Mouse (Mus musculus) CH12.LX (cell line): ENCODE data around the gene Rasd2. TPM values are rescaled to one million over a fixed set of nuclear protein-coding genes. Genes with fewer than 3 reads are reported as not detected.

Experiments
- DNase-seq: peaks from one replicate; pipeline ENCODE4 v3.0.0-alpha.2; 2013; ENCODE audit errors: extremely low read depth
- H3K27ac ChIP-seq: 2 replicates; pipeline ENCODE4 v1.5.1; 2012; ENCODE audit warnings: low read depth, mild to moderate bottlenecking, control low read depth, moderate library complexity; ENCODE audit not compliant: insufficient read depth
- H3K27me3 ChIP-seq: replicated peaks from 2 replicates; pipeline ENCODE3; 2012; ENCODE audit warnings: inconsistent platforms
- H3K36me3 ChIP-seq, 2 experiments: replicated peaks in 1 of 2; 2 replicates each; pipeline versions ENCODE3 to v1.6.1; 2012; ENCODE audit warnings: inconsistent platforms in 1 of 2, low read length in 1 of 2, mild to moderate bottlenecking in 1 of 2, mixed read lengths in 1 of 2, moderate library complexity in 1 of 2; ENCODE audit not compliant: control insufficient read depth in 1 of 2, insufficient read depth in 1 of 2
- H3K4me1 ChIP-seq, 2 experiments: 2 replicates each; pipeline ENCODE4 v1.6.1; 2012; ENCODE audit warnings: inconsistent platforms in 1 of 2, moderate library complexity in 1 of 2; ENCODE audit not compliant: insufficient read depth in 2 of 2, control insufficient read depth in 1 of 2
- H3K4me2 ChIP-seq: 2 replicates; pipeline ENCODE4 v1.6.1; 2012; ENCODE audit warnings: low read depth, mild to moderate bottlenecking, control low read depth; ENCODE audit not compliant: poor library complexity, insufficient read depth, severe bottlenecking
- H3K4me3 ChIP-seq, 3 experiments: fragments of 150-350 bp in 1 of 3; sonication (generic) in 1 of 3; replicated peaks in 1 of 3; 2 replicates each; pipeline versions ENCODE3 to v1.5.1; 2011 to 2012; ENCODE audit warnings: low read depth in 2 of 3, low read length in 2 of 3, mild to moderate bottlenecking in 2 of 3, moderate library complexity in 2 of 3, control low read depth in 1 of 3, improper control_type of control experiment in 1 of 3, inconsistent platforms in 1 of 3, mixed read lengths in 1 of 3; ENCODE audit not compliant: poor library complexity in 1 of 3
- H3K79me2 ChIP-seq: replicated peaks from 2 replicates; pipeline ENCODE4 v1.6.1; 2012; ENCODE audit warnings: mild to moderate bottlenecking, moderate library complexity; ENCODE audit not compliant: control insufficient read depth, poor library complexity, insufficient read depth, severe bottlenecking; ENCODE audit errors: extremely low read depth
- H3K9ac ChIP-seq: 2 replicates; pipeline ENCODE4 v1.6.1; 2012; ENCODE audit warnings: low read depth, mild to moderate bottlenecking, control low read depth, moderate library complexity; ENCODE audit not compliant: insufficient read depth
- H3K9me3 ChIP-seq: replicated peaks from 2 replicates; pipeline ENCODE3; 2012; ENCODE audit warnings: low read length, inconsistent platforms, mixed read lengths
- BHLHE40 ChIP-seq: IDR thresholded peaks from 2 replicates; pipeline ENCODE4 v1.6.1; 2011; ENCODE audit warnings: mild to moderate bottlenecking, low read depth, low read length, improper control_type of control experiment
- CHD1 ChIP-seq: IDR thresholded peaks from 2 replicates; pipeline ENCODE4 v1.6.1; 2012; ENCODE audit warnings: low read depth, low read length, improper control_type of control experiment, inconsistent platforms
- CHD2 ChIP-seq: IDR thresholded peaks from 2 replicates; pipeline ENCODE4 v1.6.1; 2011; ENCODE audit warnings: low read length, improper control_type of control experiment
- CTCF ChIP-seq, 2 experiments: IDR thresholded peaks in 1 of 2; conservative IDR thresholded peaks in 1 of 2; 2 replicates each; pipeline ENCODE4 v1.5.1; 2011 to 2012; ENCODE audit warnings: low read depth in 2 of 2, low read length in 2 of 2, improper control_type of control experiment in 1 of 2, inconsistent platforms in 1 of 2, mild to moderate bottlenecking in 1 of 2, moderate library complexity in 1 of 2
- ELF1 ChIP-seq: IDR thresholded peaks from 2 replicates; pipeline ENCODE4 v1.6.1; 2014; ENCODE audit warnings: low read depth, mild to moderate bottlenecking, inconsistent platforms, low read length, improper control_type of control experiment
- EP300 ChIP-seq: IDR thresholded peaks from 2 replicates; pipeline ENCODE4 v1.6.1; 2011; ENCODE audit warnings: low read length, improper control_type of control experiment
- ETS1 ChIP-seq: conservative IDR thresholded peaks from 2 replicates; pipeline ENCODE4 v1.6.1; 2012; ENCODE audit warnings: low read depth, mild to moderate bottlenecking, inconsistent platforms, low read length, improper control_type of control experiment, moderate library complexity
- IRF4 ChIP-seq: IDR thresholded peaks from 2 replicates; pipeline ENCODE4 v1.6.1; 2014; ENCODE audit warnings: low read depth, mild to moderate bottlenecking, inconsistent platforms, low read length, improper control_type of control experiment
- JUND ChIP-seq: conservative IDR thresholded peaks from 2 replicates; pipeline ENCODE4 v1.6.1; 2011; ENCODE audit warnings: low read depth, low read length, improper control_type of control experiment
- KAT2A ChIP-seq: IDR thresholded peaks from 2 replicates; pipeline ENCODE4 v1.6.1; 2012; ENCODE audit warnings: low read length, improper control_type of control experiment, inconsistent platforms; ENCODE audit not compliant: insufficient replicate concordance
- MAZ ChIP-seq: IDR thresholded peaks from 2 replicates; pipeline ENCODE4 v1.6.1; 2012; ENCODE audit warnings: low read depth, mild to moderate bottlenecking, inconsistent platforms, low read length, improper control_type of control experiment, moderate library complexity
- MEF2A ChIP-seq: IDR thresholded peaks from 2 replicates; pipeline ENCODE4 v1.6.1; 2014; ENCODE audit warnings: low read depth, mild to moderate bottlenecking, inconsistent platforms, low read length, improper control_type of control experiment, borderline replicate concordance
- MYC ChIP-seq: IDR thresholded peaks from 2 replicates; pipeline ENCODE4 v1.6.1; 2011; ENCODE audit warnings: low read depth, mild to moderate bottlenecking, improper control_type of control experiment, low read length
- POLR2A ChIP-seq: IDR thresholded peaks from 2 replicates; pipeline ENCODE4 v1.6.1; 2011; ENCODE audit warnings: low read depth, mild to moderate bottlenecking, improper control_type of control experiment, low read length
- POLR2AphosphoS2 ChIP-seq: IDR thresholded peaks from 2 replicates; pipeline ENCODE4 v1.6.1; 2011; ENCODE audit warnings: low read depth, low read length, improper control_type of control experiment
- RAD21 ChIP-seq: IDR thresholded peaks from 2 replicates; pipeline ENCODE4 v1.6.1; 2011; ENCODE audit warnings: low read depth, mild to moderate bottlenecking, low read length, improper control_type of control experiment, moderate library complexity
- SMC3 ChIP-seq: IDR thresholded peaks from 2 replicates; pipeline ENCODE4 v1.6.1; 2011; ENCODE audit warnings: low read depth, low read length, improper control_type of control experiment
- TBP ChIP-seq: conservative IDR thresholded peaks from 2 replicates; pipeline ENCODE4 v1.6.1; 2011; ENCODE audit warnings: low read depth, low read length, improper control_type of control experiment
- USF1 ChIP-seq: IDR thresholded peaks from 2 replicates; pipeline ENCODE4 v1.6.1; 2014; ENCODE audit warnings: low read depth, mild to moderate bottlenecking, inconsistent platforms, low read length, improper control_type of control experiment
- USF2 ChIP-seq: conservative IDR thresholded peaks from 2 replicates; pipeline ENCODE4 v1.6.1; 2011; ENCODE audit warnings: low read depth, low read length, improper control_type of control experiment
- ZMIZ1 ChIP-seq: IDR thresholded peaks from 2 replicates; pipeline ENCODE4 v1.6.1; 2012; ENCODE audit warnings: low read depth, mild to moderate bottlenecking, inconsistent platforms, low read length, improper control_type of control experiment
- dilution Hi-C: fragments of 300-500 bp; cut with MboI; formaldehyde crosslinking; loops from 2 replicates; pipeline ENCODE4 v1.14.3; 2020; ENCODE audit warnings: low sequenced_read_pairs; ENCODE audit not compliant: extremely low pct_unique_long_range_greater_than_20kb, extremely low pct_ligation_motif_present
- in situ Hi-C: fragments of 300-500 bp; cut with MboI; formaldehyde crosslinking; loops from 3 replicates; pipeline ENCODE4 v1.14.3; 2019; ENCODE audit warnings: low sequenced_read_pairs, low pct_ligation_motif_present, low pct_unique_long_range_greater_than_20kb, mixed read lengths
- polyA plus RNA-seq: library from polyadenylated mRNA; unstranded; fragments of >175 nt; gene quantifications from 2 replicates; pipeline ENCODE4 v1.2.1, GENCODE M21; 2012; ENCODE audit warnings: low read depth; ENCODE audit not compliant: insufficient read length
- total RNA-seq, 2 experiments: library from RNA; depleted of rRNA; stranded (reverse); fragments of 300-350 nt in 1 of 2; fragments of >200 nt in 1 of 2; gene quantifications; 2 replicates each; pipeline ENCODE4 v1.2.3; 2012 to 2014

Gene Rasd2
- total and polyA plus RNA-seq, 3 experiments, result not detected

GRCm38 (mm10) chr8:75226773-75227172 is 13.0 kb downstream of the Rasd2 start:
- no peak for DNase-seq
- no peaks in the 10 kb centered on the region for H3K36me3 ChIP-seq
- H3K27me3 ChIP-seq, result peaks cover 4% of the 10 kb centered on the region
- H3K79me2 ChIP-seq, result no peaks in the 10 kb centered on the region
- H3K27ac ChIP-seq, result no peak overlapping the region
- H3K4me3 ChIP-seq, result no peak overlapping the region
- in situ Hi-C loops (loop anchor here (25.0 kb wide), 1 partner anchor 89 kb away; no protein-coding TSS in a partner anchor), dilution Hi-C loops (no loop called here)
- no peaks in the 10 kb centered on the region for H3K4me1 ChIP-seq
- no peaks in the 10 kb centered on the region for H3K9me3 ChIP-seq
- peak overlapping the region; percentile 18; the same call in 1 of the 2 replicates for H3K4me2 ChIP-seq
- H3K9ac ChIP-seq, result no peak overlapping the region
- no peak for TF ChIP-seq KAT2A
- no peak for TF ChIP-seq TBP
- TF ChIP-seq USF1, result no peak
- TF ChIP-seq RAD21, result no peak
- no peak for TF ChIP-seq USF2
- TF ChIP-seq MAZ, result no peak
- no peak for TF ChIP-seq MYC
- TF ChIP-seq CTCF (conservative IDR thresholded peaks at IDR 0.05 in 1 of 2, IDR thresholded peaks at IDR 0.05 in 1 of 2; ENCODE audit: low read depth in 2 of 2, low read length in 2 of 2), result no peak
- TF ChIP-seq, all 38 proteins: peak for 0

GRCm38 (mm10) chr8:75233915-75234554 is 20.3 kb downstream of the Rasd2 start:
- no peak overlapping the region for H3K4me3 ChIP-seq
- no peak overlapping the region for H3K27ac ChIP-seq
- peak overlapping the region; percentile 11; the same call in 1 of the 2 replicates for H3K4me2 ChIP-seq
- dilution Hi-C loops, result no loop called here
- DNase-seq, result peak; percentile 48
- peaks cover 2% of the 10 kb centered on the region for H3K27me3 ChIP-seq
- no peaks in the 10 kb centered on the region for H3K79me2 ChIP-seq
- in situ Hi-C loops, result loop anchor here (25.0 kb wide), 1 partner anchor 97 kb away; no protein-coding TSS in a partner anchor
- H3K36me3 ChIP-seq, result no peaks in the 10 kb centered on the region
- no peak overlapping the region for H3K9ac ChIP-seq
- H3K9me3 ChIP-seq, result no peaks in the 10 kb centered on the region
- H3K4me1 ChIP-seq, result peaks cover 0 to 8% of the 10 kb centered on the region in 2 experiments; a peak in 2 of 4 replicates
- TF ChIP-seq MEF2A (no peak), ELF1 (no peak), POLR2A (no peak), ZMIZ1 (no peak), SMC3 (peak; percentile 55), IRF4 (peak; percentile 59; the same call in 1 of the 2 replicates), CTCF (conservative IDR thresholded peaks at IDR 0.05 in 1 of 2, IDR thresholded peaks at IDR 0.05 in 1 of 2; ENCODE audit: low read depth in 2 of 2, low read length in 2 of 2) (peak; percentile 46 to 68; a peak in 3 of 4 replicates), MYC (no peak), POLR2AphosphoS2 (no peak), CHD2 (no peak), EP300 (peak; percentile 58), ETS1 (no peak), CHD1 (no peak), RAD21 (peak; percentile 53), JUND (0 out of 2 replicates have a peak, but pooled peaks have one; percentile 34), BHLHE40 (0 out of 2 replicates have a peak, but pooled peaks have one; percentile 29)
